ENCODE assay signal across 15 mouse cellular contexts in the genomic region with DNA sequence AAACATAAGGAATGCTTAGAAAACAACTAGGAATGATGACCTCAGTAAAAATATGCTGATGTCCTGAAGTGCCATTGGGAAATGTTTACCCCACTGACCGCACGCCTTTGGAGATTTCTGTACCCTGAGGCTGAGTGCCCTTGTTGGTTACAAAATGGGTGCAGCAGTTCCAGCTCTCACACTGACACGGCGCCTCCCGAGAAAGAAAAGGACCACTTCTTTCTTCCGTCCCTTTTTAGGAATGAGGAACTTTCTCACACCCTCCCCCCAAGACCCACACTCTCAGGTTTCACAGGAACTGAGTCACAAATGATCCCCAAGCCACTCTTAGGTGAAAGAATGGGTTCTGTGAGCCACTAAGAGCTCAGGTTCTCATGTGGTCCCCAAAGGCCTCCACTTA.
"Had no signal": no experiment of that assay in that cellular context is flagged by ENCODE, and none has a peak within 500 bp of the region (broad histone marks: within the 10 kb centered on the region; RNA-seq: fewer than 3 reads in every experiment).

No protein-coding gene starts in this region.

- H3K27ac ChIP-seq: kidney, postnatal 0 days; limb, embryonic 12.5 days; liver, embryonic 15.5 days; lung, embryonic 15.5 days; midbrain, embryonic 15.5 days; neural tube, embryonic 12.5 days had no signal

- H3K4me2 ChIP-seq: limb, embryonic 12.5 days; liver, embryonic 15.5 days; lung, embryonic 15.5 days; midbrain, embryonic 11.5 days; midbrain, embryonic 15.5 days; neural tube, embryonic 12.5 days had no signal

- H3K9ac ChIP-seq: limb, embryonic 12.5 days; liver, embryonic 15.5 days; lung, embryonic 15.5 days; midbrain, embryonic 15.5 days; neural tube, embryonic 12.5 days had no signal

- H3K27me3 ChIP-seq: limb, embryonic 12.5 days; liver, embryonic 15.5 days; lung, embryonic 15.5 days; megakaryocyte, embryonic 14.5 days; midbrain, embryonic 15.5 days; neural tube, embryonic 12.5 days had no signal

- H3K4me3 ChIP-seq: limb, embryonic 12.5 days; liver, embryonic 15.5 days; lung, embryonic 15.5 days; megakaryocyte, embryonic 14.5 days; midbrain, embryonic 15.5 days; neural tube, embryonic 12.5 days had no signal

- DNase-seq: kidney, adult 2 months; kidney, postnatal 36 days; layer of hippocampus, adult 9-11 months; liver; thymus, adult 2 months; thymus, postnatal 36 days had no signal

- ATAC-seq: intestine, embryonic 16.5 days; midbrain, embryonic 15.5 days had no signal

- H3K36me3 ChIP-seq: limb, embryonic 12.5 days; liver, embryonic 15.5 days; lung, embryonic 15.5 days; midbrain, embryonic 15.5 days; neural tube, embryonic 12.5 days had no signal

- H3K9me3 ChIP-seq: limb, embryonic 12.5 days; liver, embryonic 15.5 days; lung, embryonic 15.5 days; megakaryocyte, embryonic 14.5 days; midbrain, embryonic 15.5 days; neural tube, embryonic 12.5 days had no signal
